Mouse (Mus musculus) lung, embryonic 16.5 days (tissue): ENCODE results near the gene Clint1. TPM values are rescaled to one million over a fixed set of nuclear protein-coding genes. Genes with fewer than 3 reads are reported as not detected.

Source experiments
- ATAC-seq: fragments of 200-750 bp; cut with Nextera tagmentation; 2 replicates; pipeline ENCODE4 v1.8.0; 2017; ENCODE audit warnings: low read depth, mild to moderate bottlenecking, moderate library complexity
- H3K27ac ChIP-seq: fragments of 300-500 bp; sonication (generic); 2 replicates; pipeline ENCODE4 v1.5.1; 2014; ENCODE audit warnings: mild to moderate bottlenecking, control low read depth, low read length
- H3K27me3 ChIP-seq: fragments of 300-500 bp; sonication (generic); 2 replicates; pipeline ENCODE4 v1.6.1; 2014; ENCODE audit warnings: low read depth, low read length, mixed read lengths; ENCODE audit not compliant: control insufficient read depth, insufficient read depth
- H3K36me3 ChIP-seq: fragments of 300-500 bp; sonication (generic); 2 replicates; pipeline ENCODE4 v1.6.1; 2014; ENCODE audit warnings: low read length; ENCODE audit not compliant: control insufficient read depth, insufficient read depth
- H3K4me1 ChIP-seq: fragments of 300-500 bp; sonication (generic); replicated peaks from 2 replicates; pipeline ENCODE4 v1.6.1; 2014; ENCODE audit warnings: low read length, mixed read lengths; ENCODE audit not compliant: control insufficient read depth, insufficient read depth
- H3K4me2 ChIP-seq: fragments of 300-500 bp; sonication (generic); 2 replicates; pipeline ENCODE4 v1.6.1; 2014; ENCODE audit warnings: low read depth, low read length, control low read depth
- H3K4me3 ChIP-seq: fragments of 300-500 bp; sonication (generic); 2 replicates; pipeline ENCODE4 v1.5.1; 2014; ENCODE audit warnings: mild to moderate bottlenecking, low read length, control low read depth
- H3K9ac ChIP-seq: fragments of 300-500 bp; sonication (generic); 2 replicates; pipeline ENCODE4 v1.6.1; 2014; ENCODE audit warnings: low read length, control low read depth
- H3K9me3 ChIP-seq: fragments of 300-500 bp; sonication (generic); 2 replicates; pipeline ENCODE4 v1.6.1; 2016; ENCODE audit warnings: low read length; ENCODE audit not compliant: control insufficient read depth
- WGBS: fragments of 180-500 bp; shearing (Covaris S2); extraction: QIAGEN DNeasy Blood & Tissue Kit; methylation state at CpG from one replicate; pipeline ENCODE4 v1.1.7; 2014; 5-methylcytosine and 5-hydroxymethylcytosine counted together
- polyA plus RNA-seq: library from polyadenylated mRNA; unstranded; fragments of >200 nt; fragmentation: Nextera tagmentation; extraction: Ambion mirVana; gene quantifications from 2 replicates; pipeline ENCODE4 v1.2.1, GENCODE M21; 2015

The Clint1 gene
- polyA plus RNA-seq, 1 experiment from 2014 or later, result 74.1 TPM

DNA sequence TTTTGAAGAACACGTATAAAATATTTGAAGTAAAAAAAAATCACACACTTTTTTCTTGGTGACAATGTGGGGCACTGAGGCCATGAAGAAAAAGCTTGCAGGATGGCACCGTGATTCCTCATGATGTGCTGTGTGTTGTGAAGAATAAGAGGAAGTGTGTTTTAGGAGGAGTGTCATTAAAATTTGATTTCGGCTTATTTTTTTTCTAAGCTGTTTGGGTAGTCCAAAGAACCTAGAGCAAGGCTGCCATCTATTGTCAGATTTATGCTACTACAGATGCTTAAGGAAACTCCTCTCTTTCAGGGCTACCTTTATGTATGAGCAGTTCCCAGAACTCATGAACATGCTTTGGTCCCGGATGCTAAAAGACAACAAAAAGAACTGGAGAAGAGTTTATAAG is 32.2 kb downstream of the Clint1 start:
- Histone ChIP-seq H3K36me3 (peaks cover 6% of the 10 kb centered on the region; the same call in 1 of the 2 replicates), H3K9me3 (no peaks in the 10 kb centered on the region), H3K4me1 (peaks cover 28% of the 10 kb centered on the region), H3K4me2 (peak overlapping the region; percentile 34), H3K9ac (no peak overlapping the region), H3K27me3 (no peaks in the 10 kb centered on the region), H3K27ac (no peak overlapping the region), H3K4me3 (no peak overlapping the region)
- no peak for ATAC-seq
- 27% methylated on average over 4 of the region's 4 CpGs for WGBS

GRCm38 (mm10) chr11:45885606-45886230 is 33.9 kb downstream of the Clint1 start:
- Histone ChIP-seq H3K4me2 (no peak overlapping the region), H3K36me3 (peaks cover 10% of the 10 kb centered on the region), H3K27me3 (no peaks in the 10 kb centered on the region), H3K9ac (no peak overlapping the region), H3K27ac (no peak overlapping the region), H3K4me3 (no peak overlapping the region), H3K9me3 (no peaks in the 10 kb centered on the region), H3K4me1 (peaks cover 21% of the 10 kb centered on the region)
- no peak for ATAC-seq
- WGBS, result 90% methylated on average over 5 of the region's 5 CpGs

GRCm38 (mm10) chr11:45886596-45886995 is 34.7 kb downstream of the Clint1 start:
- Histone ChIP-seq H3K4me2 (no peak overlapping the region), H3K27ac (no peak overlapping the region), H3K4me1 (peaks cover 18% of the 10 kb centered on the region), H3K36me3 (peaks cover 17% of the 10 kb centered on the region), H3K27me3 (no peaks in the 10 kb centered on the region), H3K9ac (no peak overlapping the region), H3K4me3 (no peak overlapping the region), H3K9me3 (no peaks in the 10 kb centered on the region)
- 89% methylated on average over 5 of the region's 5 CpGs for WGBS
- ATAC-seq, result no peak

- 82% methylated on average over 9 of the region's 9 CpGs for WGBS
- H3K4me1 ChIP-seq, result peaks cover 4% of the 10 kb centered on the region
- H3K9me3 ChIP-seq, result no peaks in the 10 kb centered on the region
- ATAC-seq, result no peak
- H3K27ac ChIP-seq, result no peak overlapping the region
- H3K4me3 ChIP-seq, result no peak overlapping the region
- H3K4me2 ChIP-seq, result no peak overlapping the region
- H3K27me3 ChIP-seq, result no peaks in the 10 kb centered on the region
- no peak overlapping the region for H3K9ac ChIP-seq
- peaks cover 29% of the 10 kb centered on the region for H3K36me3 ChIP-seq
These were observed 36.7 kb downstream of the Clint1 start for GRCm38 (mm10) chr11:45888471-45889030.

GRCm38 (mm10) chr11:45889981-45890380 is 38.1 kb downstream of the Clint1 start:
- H3K36me3 ChIP-seq, result peaks cover 41% of the 10 kb centered on the region
- no peak overlapping the region for H3K9ac ChIP-seq
- H3K27ac ChIP-seq, result no peak overlapping the region
- no peaks in the 10 kb centered on the region for H3K9me3 ChIP-seq
- WGBS, result 83% methylated on average over 3 of the region's 3 CpGs
- no peak overlapping the region for H3K4me3 ChIP-seq
- H3K27me3 ChIP-seq, result no peaks in the 10 kb centered on the region
- no peaks in the 10 kb centered on the region for H3K4me1 ChIP-seq
- ATAC-seq, result no peak
- no peak overlapping the region for H3K4me2 ChIP-seq

DNA sequence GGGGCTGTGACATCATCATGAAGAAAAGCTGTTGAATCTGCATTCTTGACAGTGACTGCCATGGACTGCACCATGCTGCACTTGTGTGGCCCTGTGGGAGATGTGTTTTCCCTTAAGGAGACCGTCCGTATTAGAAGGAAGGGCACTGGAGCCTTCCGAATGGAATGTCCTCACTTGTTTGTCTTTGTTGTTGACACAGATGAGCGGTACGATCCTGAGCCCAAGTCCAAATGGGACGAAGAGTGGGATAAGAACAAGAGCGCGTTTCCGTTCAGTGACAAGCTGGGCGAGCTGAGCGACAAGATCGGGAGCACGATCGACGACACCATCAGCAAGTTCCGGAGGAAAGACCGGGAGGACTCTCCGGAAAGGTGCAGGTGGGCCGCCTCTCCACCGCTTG is 38.6 kb downstream of the Clint1 start:
- H3K36me3 ChIP-seq, result peaks cover 45% of the 10 kb centered on the region
- H3K9me3 ChIP-seq, result no peaks in the 10 kb centered on the region
- WGBS, result 87% methylated on average over 20 of the region's 20 CpGs
- no peak overlapping the region for H3K9ac ChIP-seq
- no peaks in the 10 kb centered on the region for H3K27me3 ChIP-seq
- no peak overlapping the region for H3K4me3 ChIP-seq
- ATAC-seq, result no peak
- H3K4me1 ChIP-seq, result no peaks in the 10 kb centered on the region
- no peak overlapping the region for H3K4me2 ChIP-seq
- no peak overlapping the region for H3K27ac ChIP-seq

DNA sequence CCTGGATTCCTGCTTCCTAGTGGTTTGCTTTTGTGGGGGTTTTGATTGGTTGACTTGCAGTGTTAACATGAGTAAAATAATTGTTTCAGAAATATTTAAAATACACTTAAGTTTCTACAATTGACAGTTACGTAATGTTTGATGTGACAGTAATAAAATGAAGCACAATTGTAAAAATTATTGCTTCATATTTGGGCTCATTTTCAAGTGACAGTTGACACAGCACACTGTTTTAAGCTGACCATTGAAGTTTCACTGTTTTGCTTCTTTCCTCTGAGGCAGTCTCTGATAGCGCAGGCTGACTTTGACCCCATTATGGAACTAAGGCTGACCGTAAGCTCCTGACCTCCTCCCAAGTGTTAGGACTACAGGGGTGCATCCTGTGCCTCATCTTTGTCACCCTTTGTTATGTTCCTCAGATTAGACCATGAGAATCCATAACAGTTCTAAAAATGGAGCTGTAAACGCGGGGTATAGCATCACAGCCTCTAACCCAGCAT is 41.1 kb downstream of the Clint1 start:
- Histone ChIP-seq H3K9me3 (no peaks in the 10 kb centered on the region), H3K36me3 (peaks cover 51% of the 10 kb centered on the region), H3K27me3 (no peaks in the 10 kb centered on the region), H3K4me1 (no peaks in the 10 kb centered on the region), H3K9ac (no peak overlapping the region), H3K4me2 (no peak overlapping the region), H3K4me3 (no peak overlapping the region), H3K27ac (no peak overlapping the region)
- ATAC-seq, result no peak
- WGBS, result 91% methylated on average over 5 of the region's 5 CpGs

DNA sequence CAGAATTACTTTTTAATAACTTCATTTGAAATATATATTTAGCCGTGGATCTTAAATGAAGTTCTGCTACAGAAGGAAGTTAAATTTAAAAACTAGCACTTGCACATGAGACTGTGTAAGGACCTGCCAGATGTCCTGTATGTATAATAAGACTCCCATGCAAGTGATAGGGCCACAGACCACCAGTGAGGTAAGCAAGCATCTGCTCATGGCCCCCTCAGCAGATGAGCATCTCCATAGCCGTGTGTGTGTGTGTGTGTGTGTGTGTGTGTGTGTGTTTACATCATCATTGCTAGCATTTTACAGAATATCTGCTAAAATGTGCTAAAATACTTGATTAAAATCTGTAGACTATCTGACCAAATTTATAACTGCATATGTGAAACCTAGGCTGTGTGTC is 45.5 kb downstream of the Clint1 start:
- Histone ChIP-seq H3K9me3 (no peaks in the 10 kb centered on the region), H3K36me3 (peaks cover 38% of the 10 kb centered on the region)
- 93% methylated on average over 2 of the region's 2 CpGs for WGBS

GRCm38 (mm10) chr11:45900233-45901015 is 48.6 kb downstream of the Clint1 start:
- 71% methylated on average over 11 of the region's 11 CpGs for WGBS
- Histone ChIP-seq H3K36me3 (peaks cover 24% of the 10 kb centered on the region), H3K27ac (no peak overlapping the region)

More for the DNA sequence above, 45.5 kb downstream of the Clint1 start:
- no peak overlapping the region for H3K4me2 ChIP-seq
- H3K27ac ChIP-seq, result no peak overlapping the region
- no peak overlapping the region for H3K4me3 ChIP-seq
- no peak for ATAC-seq
- H3K27me3 ChIP-seq, result no peaks in the 10 kb centered on the region
- no peak overlapping the region for H3K9ac ChIP-seq
- H3K4me1 ChIP-seq, result no peaks in the 10 kb centered on the region

More at GRCm38 (mm10) chr11:45900233-45901015, 48.6 kb downstream of the Clint1 start:
- Histone ChIP-seq H3K9me3 (no peaks in the 10 kb centered on the region), H3K27me3 (no peaks in the 10 kb centered on the region), H3K4me3 (no peak overlapping the region), H3K4me2 (no peak overlapping the region), H3K9ac (no peak overlapping the region), H3K4me1 (no peaks in the 10 kb centered on the region)
- no peak for ATAC-seq
